ENCODE assay signal across 8 mouse cellular contexts in genomic region chr11:97186947-97187763, GRCm38 (mm10). TPM values are rescaled to one million over a fixed set of nuclear protein-coding genes. Genes with fewer than 3 reads are reported as not detected.
DNase-seq lines count a peak whose midpoint lies in the region; ATAC-seq and TF ChIP-seq lines count a peak whose summit lies in the region.

No protein-coding gene starts in this region.

- H3K9ac ChIP-seq in CH12.LX (ENCODE audit: insufficient read depth, low read depth) = peak overlapping the region; percentile 98
- peak overlapping the region; percentile 95 for H3K9ac ChIP-seq in forebrain, embryonic 12.5 days
- H3K9ac ChIP-seq in heart, postnatal 0 days (replicated peaks; ENCODE audit: low read depth, low read length) = peak overlapping the region; percentile 85
- H3K9ac ChIP-seq in liver, embryonic 16.5 days (ENCODE audit: low read depth, low read length) = peak overlapping the region; percentile 96
- H3K9ac ChIP-seq in neural tube, embryonic 13.5 days = peak overlapping the region; percentile 95

- peak; percentile 97 for DNase-seq in CH12.LX (ENCODE audit: extremely low read depth)
- DNase-seq in c-Kit-positive CD71-positive TER-119-negative erythroid progenitor cells, embryonic 14.5 days (ENCODE audit: low read depth) = peak; percentile 89
- DNase-seq in heart, postnatal 0 days (ENCODE audit: low spot score) = peak; percentile 98
- peak; percentile 98 to 99 for DNase-seq in kidney, postnatal 4 days

- H3K4me3 ChIP-seq in CH12.LX (replicated peaks in 1 of 3; ENCODE audit: low read depth in 2 of 3, low read length in 2 of 3, poor library complexity in 1 of 3) = peak overlapping the region; percentile 63 to 86 (median 76)
- peak overlapping the region; percentile 92 for H3K4me3 ChIP-seq in forebrain, embryonic 12.5 days (replicated peaks)
- H3K4me3 ChIP-seq in heart, postnatal 0 days (ENCODE audit: low read depth, low read length) = peak overlapping the region; percentile 83
- H3K4me3 ChIP-seq in liver, embryonic 16.5 days (ENCODE audit: low read depth, low read length) = peak overlapping the region; percentile 90
- peak overlapping the region; percentile 95 for H3K4me3 ChIP-seq in neural tube, embryonic 13.5 days
- peak overlapping the region; percentile 96 for H3K4me3 ChIP-seq in testis, adult 2 months (ENCODE audit: control insufficient read depth, low read depth, low read length)

- TF ChIP-seq POLR2A in CH12.LX (IDR thresholded peaks at IDR 0.05; ENCODE audit: low read depth, low read length) = peak; percentile 86
- peak; percentile 52 for TF ChIP-seq POLR2A in testis, adult 2 months (IDR thresholded peaks at IDR 0.05; ENCODE audit: control insufficient read depth, low read depth, low read length)

- no peaks in the 10 kb centered on the region for H3K9me3 ChIP-seq in CH12.LX (replicated peaks; ENCODE audit: low read length)
- H3K9me3 ChIP-seq in forebrain, embryonic 12.5 days = no peaks in the 10 kb centered on the region
- no peaks in the 10 kb centered on the region for H3K9me3 ChIP-seq in heart, postnatal 0 days (replicated peaks; ENCODE audit: control insufficient read depth, low read length)
- no peaks in the 10 kb centered on the region for H3K9me3 ChIP-seq in liver, embryonic 16.5 days (replicated peaks; ENCODE audit: control insufficient read depth, low read length)
- H3K9me3 ChIP-seq in neural tube, embryonic 13.5 days = no peaks in the 10 kb centered on the region

- in situ Hi-C loops in CH12.LX (cut with MboI; ENCODE audit: low pct_ligation_motif_present, low pct_unique_long_range_greater_than_20kb, low sequenced_read_pairs) = no loop called here

- WGBS in forebrain, embryonic 12.5 days = under 1% methylated on average over 69 of the region's 74 CpGs
- WGBS in heart, postnatal 0 days = under 1% methylated on average over 37 of the region's 74 CpGs
- WGBS in liver, embryonic 16.5 days (ENCODE audit: insufficient replicate concordance) = under 1% methylated on average over 57 of the region's 74 CpGs
- whole genome bisulfite sequencing in neural tube, embryonic 13.5 days = 0% methylated on average over 54 of the region's 74 CpGs

- no peaks in the 10 kb centered on the region for H3K27me3 ChIP-seq in CH12.LX (replicated peaks)
- no peaks in the 10 kb centered on the region for H3K27me3 ChIP-seq in forebrain, embryonic 12.5 days
- H3K27me3 ChIP-seq in heart, postnatal 0 days (ENCODE audit: control insufficient read depth, insufficient read depth, low read length) = no peaks in the 10 kb centered on the region
- no peaks in the 10 kb centered on the region for H3K27me3 ChIP-seq in liver, embryonic 16.5 days (ENCODE audit: control insufficient read depth, insufficient read depth, low read depth, low read length)
- H3K27me3 ChIP-seq in neural tube, embryonic 13.5 days = no peaks in the 10 kb centered on the region
- no peaks in the 10 kb centered on the region for H3K27me3 ChIP-seq in testis, adult 2 months (ENCODE audit: control insufficient read depth, insufficient read depth, low read length)

- dilution Hi-C loops in CH12.LX (cut with MboI; ENCODE audit: extremely low pct_ligation_motif_present, extremely low pct_unique_long_range_greater_than_20kb, low sequenced_read_pairs) = no loop called here

- peak overlapping the region; percentile 88 for H3K27ac ChIP-seq in CH12.LX (ENCODE audit: insufficient read depth, low read depth)
- H3K27ac ChIP-seq in forebrain, embryonic 12.5 days = peak overlapping the region; percentile 98
- peak overlapping the region; percentile 93 for H3K27ac ChIP-seq in heart, postnatal 0 days (ENCODE audit: low read depth)
- peak overlapping the region; percentile 96 for H3K27ac ChIP-seq in liver, embryonic 16.5 days (ENCODE audit: low read length)
- H3K27ac ChIP-seq in neural tube, embryonic 13.5 days (replicated peaks) = peak overlapping the region; percentile 99
- H3K27ac ChIP-seq in testis, adult 2 months (ENCODE audit: control insufficient read depth, insufficient read depth, low read depth, low read length) = peak overlapping the region; percentile 96

- TF ChIP-seq RAD21 in CH12.LX (IDR thresholded peaks at IDR 0.05; ENCODE audit: low read depth, low read length) = no peak

- TF ChIP-seq EP300 in CH12.LX (IDR thresholded peaks at IDR 0.05; ENCODE audit: low read length) = no peak
- no peak for TF ChIP-seq EP300 in heart, postnatal 0 days (IDR thresholded peaks at IDR 0.05; ENCODE audit: low read depth)

- no peak for TF ChIP-seq CTCF in CH12.LX (conservative IDR thresholded peaks at IDR 0.05 in 1 of 2, IDR thresholded peaks at IDR 0.05 in 1 of 2; ENCODE audit: low read depth in 2 of 2, low read length in 2 of 2)
- TF ChIP-seq CTCF in heart, postnatal 0 days (IDR thresholded peaks at IDR 0.05; ENCODE audit: low read depth) = no peak
- TF ChIP-seq CTCF in testis, adult 2 months (IDR thresholded peaks at IDR 0.05; ENCODE audit: control insufficient read depth, insufficient read depth, insufficient replicate concordance, low read depth, low read length) = no peak

- H3K79me2 ChIP-seq in CH12.LX (replicated peaks; ENCODE audit: control insufficient read depth, extremely low read depth, insufficient read depth, poor library complexity, severe bottlenecking) = peaks cover 58% of the 10 kb centered on the region

- peak overlapping the region; percentile 91 for H3K4me2 ChIP-seq in CH12.LX (ENCODE audit: insufficient read depth, low read depth, poor library complexity, severe bottlenecking)
- H3K4me2 ChIP-seq in forebrain, embryonic 12.5 days = peak overlapping the region; percentile 67
- H3K4me2 ChIP-seq in heart, postnatal 0 days (ENCODE audit: low read depth, low read length) = peak overlapping the region; percentile 77
- H3K4me2 ChIP-seq in liver, embryonic 16.5 days (ENCODE audit: low read depth, low read length) = peak overlapping the region; percentile 86
- H3K4me2 ChIP-seq in neural tube, embryonic 13.5 days = peak overlapping the region; percentile 67

- ATAC-seq in forebrain, embryonic 12.5 days (ENCODE audit: low FRiP score) = peak; percentile 79
- peak; percentile 67 for ATAC-seq in heart, postnatal 0 days (ENCODE audit: insufficient read depth, low read depth)
- ATAC-seq in liver, embryonic 16.5 days (ENCODE audit: low read depth) = peak; percentile 64
- peak; percentile 77 for ATAC-seq in neural tube, embryonic 13.5 days (ENCODE audit: low read depth)

- peaks cover 26 to 40% of the 10 kb centered on the region in 2 experiments for H3K36me3 ChIP-seq in CH12.LX (replicated peaks in 1 of 2; ENCODE audit: control insufficient read depth in 1 of 2, insufficient read depth in 1 of 2, low read length in 1 of 2)
- peaks cover 34% of the 10 kb centered on the region for H3K36me3 ChIP-seq in forebrain, embryonic 12.5 days (replicated peaks)
- H3K36me3 ChIP-seq in heart, postnatal 0 days (replicated peaks; ENCODE audit: control insufficient read depth, insufficient read depth, low read length) = peaks cover 27% of the 10 kb centered on the region
- peaks cover 31% of the 10 kb centered on the region for H3K36me3 ChIP-seq in liver, embryonic 16.5 days (ENCODE audit: control insufficient read depth, insufficient read depth)
- H3K36me3 ChIP-seq in neural tube, embryonic 13.5 days = peaks cover 34% of the 10 kb centered on the region
- peaks cover 4% of the 10 kb centered on the region for H3K36me3 ChIP-seq in testis, adult 2 months (ENCODE audit: control insufficient read depth, insufficient read depth, low read length)

- peaks cover 12 to 68% of the 10 kb centered on the region in 2 experiments for H3K4me1 ChIP-seq in CH12.LX (ENCODE audit: control insufficient read depth in 1 of 2, insufficient read depth in 2 of 2)
- peaks cover 39% of the 10 kb centered on the region for H3K4me1 ChIP-seq in forebrain, embryonic 12.5 days
- H3K4me1 ChIP-seq in heart, postnatal 0 days (ENCODE audit: control insufficient read depth, insufficient read depth) = no peaks in the 10 kb centered on the region; the same call in 1 of the 2 replicates
- peaks cover 35% of the 10 kb centered on the region for H3K4me1 ChIP-seq in liver, embryonic 16.5 days (ENCODE audit: control insufficient read depth, low read depth, low read length)
- H3K4me1 ChIP-seq in neural tube, embryonic 13.5 days (replicated peaks) = peaks cover 42% of the 10 kb centered on the region
- peaks cover 6% of the 10 kb centered on the region for H3K4me1 ChIP-seq in testis, adult 2 months (ENCODE audit: control insufficient read depth, insufficient read depth, low read length)

TF ChIP-seq in CH12.LX, 34 proteins besides CTCF, POLR2A, EP300 and RAD21 (continues in another document):
- TF ChIP-seq BHLHE40 (IDR thresholded peaks at IDR 0.05; ENCODE audit: low read depth, low read length) (peak; percentile 29; the same call in 1 of the 2 replicates), ZC3H11A (IDR thresholded peaks at IDR 0.05; ENCODE audit: low read depth, low read length) (no peak), ZKSCAN1 (IDR thresholded peaks at IDR 0.05; ENCODE audit: borderline replicate concordance, low read depth, low read length) (no peak), ELF1 (IDR thresholded peaks at IDR 0.05; ENCODE audit: low read depth, low read length) (peak; percentile 78), MAX (IDR thresholded peaks at IDR 0.05; ENCODE audit: low read length) (peak; percentile 99), ETS1 (conservative IDR thresholded peaks at IDR 0.05; ENCODE audit: low read depth, low read length) (no peak; the same call in 1 of the 2 replicates)

RNA-seq across cellular contexts. Expression of gene Kpnb1, which starts 0.5 kb away (rescaled TPM):
- 194 and 264 TPM in 2 replicates for total RNA-seq in CH12.LX (2012; rRNA removed)
- 234 and 260 TPM in 2 replicates for total RNA-seq in CH12.LX (2014; rRNA removed)
- 411 and 465 TPM in 2 replicates for polyA plus RNA-seq in CH12.LX (2012; ENCODE audit: insufficient read length, low read depth)
- 71.3 and 73.9 TPM in 2 replicates for polyA plus RNA-seq in forebrain, embryonic 12.5 days (2016; fragmentation: Nextera tagmentation; extraction: Ambion mirVana)
- total RNA-seq in heart, postnatal 0 days (2014; rRNA removed; ENCODE audit: low replicate concordance) = 68.2 and 74.8 TPM in 2 replicates
- 17.9 and 18.4 TPM in 2 replicates for polyA plus RNA-seq in heart, postnatal 0 days (2015; fragmentation: Nextera tagmentation; extraction: Ambion mirVana)
- polyA plus RNA-seq in liver, embryonic 16.5 days (2015; fragmentation: Nextera tagmentation; extraction: Ambion mirVana) = 14.5 and 15.9 TPM in 2 replicates
- polyA plus RNA-seq in neural tube, embryonic 13.5 days (2015; fragmentation: Nextera tagmentation; extraction: Ambion mirVana) = 31.0 and 34.8 TPM in 2 replicates
- polyA plus RNA-seq in testis, adult 2 months (2012; rRNA removed) = 37.5 and 40.3 TPM in 2 replicates

RNA-seq across cellular contexts. Expression of gene Tbkbp1, which starts 35.9 kb away (rescaled TPM):
- total RNA-seq in CH12.LX (2012; rRNA removed) = 2.1 and 3.1 TPM in 2 replicates
- total RNA-seq in CH12.LX (2014; rRNA removed) = 0.44 and 1.2 TPM in 2 replicates
- 5.2 and 5.7 TPM in 2 replicates for polyA plus RNA-seq in CH12.LX (2012; ENCODE audit: insufficient read length, low read depth)
- polyA plus RNA-seq in forebrain, embryonic 12.5 days (2016; fragmentation: Nextera tagmentation; extraction: Ambion mirVana) = 5.7 and 6.5 TPM in 2 replicates
- 8.9 and 27.8 TPM in 2 replicates for total RNA-seq in heart, postnatal 0 days (2014; rRNA removed; ENCODE audit: low replicate concordance)
- 2.8 and 3.4 TPM in 2 replicates for polyA plus RNA-seq in heart, postnatal 0 days (2015; fragmentation: Nextera tagmentation; extraction: Ambion mirVana)
- polyA plus RNA-seq in liver, embryonic 16.5 days (2015; fragmentation: Nextera tagmentation; extraction: Ambion mirVana) = 0.84 and 1.1 TPM in 2 replicates
- 9.1 and 9.5 TPM in 2 replicates for polyA plus RNA-seq in neural tube, embryonic 13.5 days (2015; fragmentation: Nextera tagmentation; extraction: Ambion mirVana)
- 2.4 and 2.7 TPM in 2 replicates for polyA plus RNA-seq in testis, adult 2 months (2012; rRNA removed)

Comparison
In these comparisons a context has a peak if more than half of its experiments do, and no peak if none do; other contexts are left out.
1. Peak in every context shown above with its lines: DNase-seq, ATAC-seq, H3K4me3 ChIP-seq and H3K27ac ChIP-seq.